Mouse (Mus musculus): ENCODE measurements around the gene Mcam.

Gene Mcam

DNA sequence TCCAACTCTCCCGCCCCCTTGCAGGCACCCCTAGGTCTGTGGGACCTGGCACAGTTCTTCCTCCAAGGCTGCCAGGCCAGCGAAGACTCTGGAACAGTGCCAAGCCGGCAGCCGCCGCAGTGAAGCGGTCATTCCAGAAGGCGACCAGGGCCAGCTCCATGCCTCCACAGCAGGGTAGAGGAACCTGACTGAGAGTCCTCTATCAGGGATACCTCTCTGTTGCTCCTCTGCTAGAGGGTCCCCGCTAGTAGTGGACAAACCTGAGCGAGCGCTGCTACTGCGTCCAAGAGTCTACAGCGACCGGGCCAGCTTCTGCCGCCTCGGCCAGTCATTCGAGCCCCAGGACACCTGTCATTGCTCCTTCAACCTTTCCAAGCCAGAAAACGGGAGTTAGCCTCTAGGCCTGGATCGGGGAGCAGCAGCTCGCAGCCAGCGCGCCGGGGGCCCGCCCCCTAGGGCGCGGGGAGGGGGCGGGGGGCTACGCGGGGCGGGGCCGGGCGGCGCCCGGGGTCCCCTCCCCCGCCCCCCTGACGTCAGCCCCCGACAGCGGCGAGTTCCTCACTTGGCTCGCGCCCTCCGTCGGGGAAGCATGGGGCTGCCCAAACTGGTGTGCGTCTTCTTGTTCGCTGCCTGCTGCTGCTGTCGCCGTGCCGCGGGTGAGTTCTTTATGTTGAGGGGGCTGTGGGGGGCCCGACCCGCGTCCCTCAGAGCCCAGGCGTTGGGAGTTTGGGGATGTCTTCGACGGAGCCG lies at the start of gene Mcam:
Gene Mcam (plus strand): TSS at position 369 of the 750 bp plus-strand sequence.
- peak in 1 of 2 experiments; percentile 50 for DNase-seq (ENCODE audit: low spot score in 2 of 2)

DNA sequence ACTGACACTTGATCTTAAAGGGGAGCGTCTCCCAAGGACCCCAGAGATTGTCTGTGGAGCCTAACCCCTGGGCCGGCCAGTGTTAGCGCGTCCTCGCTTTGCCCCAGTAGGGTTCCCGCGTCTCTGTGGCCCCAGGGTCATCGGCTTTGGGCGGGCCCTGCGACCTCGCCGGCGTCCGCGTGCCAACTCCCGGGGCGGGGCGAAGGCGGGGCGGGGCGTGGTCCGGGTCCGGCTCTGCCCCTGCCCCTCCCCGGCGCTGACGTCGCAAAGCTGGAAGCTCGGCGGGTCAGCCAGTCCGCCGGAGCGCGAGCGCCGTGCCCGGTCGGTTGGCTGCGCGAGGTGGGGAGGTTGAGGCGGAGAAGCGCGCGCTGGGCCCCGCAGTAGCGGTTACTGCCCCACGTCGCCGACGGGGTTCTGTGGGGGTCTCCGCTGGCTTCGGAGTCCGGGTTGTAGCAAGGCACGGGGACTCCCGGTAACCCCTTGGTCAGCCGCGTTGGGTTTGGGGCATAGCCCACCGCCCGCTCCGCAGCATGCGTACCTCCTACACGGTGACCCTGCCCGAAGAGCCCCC lies 49.5 kb upstream of the Mcam start:
- peak; percentile 42 to 63 for DNase-seq (ENCODE audit: low spot score in 2 of 2)

DNA sequence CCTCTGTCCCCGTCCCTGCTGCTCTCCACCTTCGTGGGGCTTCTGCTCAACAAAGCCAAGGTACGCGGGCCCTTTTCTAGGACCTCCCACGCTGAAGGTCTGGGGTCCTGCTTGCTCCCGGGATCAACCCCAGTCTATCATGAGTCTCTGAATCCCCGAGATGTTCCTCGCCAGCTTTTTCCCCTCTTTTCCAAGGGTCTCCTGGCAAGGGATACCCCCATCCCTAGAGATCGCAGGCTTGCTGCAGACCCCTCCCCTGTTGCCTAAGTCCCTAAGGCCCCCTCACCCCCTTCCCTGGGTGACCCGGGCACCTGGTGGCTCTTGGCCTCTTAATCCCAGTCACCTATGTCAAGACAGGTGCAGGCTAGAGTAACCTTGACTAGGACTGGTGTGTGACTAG lies 49.0 kb upstream of the Mcam start:
- DNase-seq (ENCODE audit: low spot score in 2 of 2) = no peak

DNA sequence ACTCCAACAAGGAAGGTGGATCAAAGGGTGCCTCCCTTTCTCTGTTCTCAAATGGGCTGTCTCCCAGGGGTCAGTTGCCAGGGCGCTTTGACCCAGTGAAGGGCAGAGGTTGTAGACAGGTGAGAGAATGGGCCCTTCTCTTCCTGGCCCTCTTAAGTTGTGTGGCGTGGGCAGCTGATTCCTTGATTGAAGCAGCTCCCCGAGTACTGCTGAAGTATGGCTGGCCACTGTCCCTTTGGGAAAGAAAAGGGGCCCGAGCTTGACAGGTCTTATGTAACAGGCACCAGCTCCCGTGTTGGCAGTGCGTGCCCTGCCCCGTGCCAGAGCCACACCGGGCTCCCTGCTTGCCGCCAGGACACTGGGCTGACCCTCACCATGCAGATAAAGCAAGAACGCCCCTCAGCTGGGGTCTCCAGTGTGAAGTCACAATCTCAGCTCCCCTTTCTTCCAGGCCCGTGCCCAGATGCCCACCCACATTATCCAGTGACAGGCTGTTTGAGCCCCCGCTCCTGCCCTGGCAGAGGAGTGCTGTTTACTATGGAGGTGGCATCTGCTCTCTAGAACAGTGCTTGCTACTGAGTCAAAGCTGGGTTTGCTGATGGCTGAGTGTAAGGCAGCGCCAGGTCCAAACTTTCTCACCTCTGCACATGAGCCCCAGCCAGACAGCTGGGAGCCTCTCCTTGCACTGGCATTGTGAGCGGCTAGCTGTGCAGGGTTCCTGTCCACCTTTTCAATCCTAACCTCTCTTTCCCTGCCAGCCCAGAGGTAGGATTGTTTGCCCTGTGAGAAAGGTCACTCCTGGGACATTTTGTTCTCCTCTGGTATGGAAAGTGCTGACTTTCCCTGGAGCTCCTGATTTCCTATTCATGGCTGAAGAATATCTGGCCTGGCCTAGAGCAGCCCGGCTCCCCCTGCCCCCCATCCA lies 48.3 kb upstream of the Mcam start:
- no peak for DNase-seq (ENCODE audit: low spot score in 2 of 2)

DNA sequence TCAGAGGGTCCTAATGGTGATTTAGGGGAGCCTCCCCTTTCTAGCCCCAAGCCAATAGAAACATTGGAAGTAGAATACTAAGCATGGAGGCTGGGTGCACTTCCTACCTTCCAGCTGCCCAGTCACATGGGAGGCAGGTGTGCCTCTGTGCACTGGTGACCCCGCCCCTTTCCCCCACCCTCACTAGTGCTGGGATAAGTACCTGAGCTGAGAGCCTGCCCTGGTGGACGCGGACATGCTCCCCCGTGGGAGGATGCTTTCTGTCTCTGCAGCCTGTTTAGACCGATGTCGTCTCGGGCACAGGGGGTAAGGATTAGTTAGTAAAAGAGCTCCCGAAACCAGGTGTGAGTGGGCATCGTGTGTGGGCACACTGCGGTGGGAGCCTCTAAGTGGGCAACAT lies 47.3 kb upstream of the Mcam start:
- DNase-seq (ENCODE audit: low spot score in 2 of 2) = no peak

DNA sequence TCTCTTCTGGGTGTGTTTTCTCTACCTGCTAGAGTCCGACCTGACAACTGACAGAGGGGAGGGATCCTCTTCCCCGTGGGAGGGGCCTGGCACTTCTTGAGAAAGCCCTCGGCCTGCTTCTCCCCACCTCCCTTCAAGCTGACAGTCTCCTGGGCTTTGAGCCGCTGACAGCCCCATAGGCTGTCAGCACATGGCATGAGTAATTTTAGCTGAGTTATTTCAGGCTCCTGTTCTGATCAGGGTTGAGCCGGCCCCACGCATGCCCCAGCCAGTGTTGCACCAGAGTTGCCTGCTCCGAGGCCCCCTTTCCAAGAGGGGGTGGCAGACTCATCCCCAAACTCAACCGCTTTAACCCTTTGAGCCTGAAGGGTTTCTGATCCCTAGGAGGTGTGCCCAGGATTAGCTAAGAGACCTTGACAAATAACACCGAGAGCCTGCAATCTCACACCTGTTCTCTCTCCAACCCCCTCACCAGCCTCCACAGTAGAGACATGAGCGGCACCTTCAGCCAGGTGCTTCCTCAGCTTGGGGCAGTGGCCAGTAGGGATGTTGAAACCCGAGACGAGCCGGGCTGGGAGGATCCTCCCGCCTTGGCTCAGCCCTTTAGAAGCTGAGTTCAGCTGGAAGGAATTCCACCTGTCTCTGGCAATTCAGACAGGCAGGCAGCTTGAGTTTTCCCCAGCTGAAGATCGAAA lies 46.4 kb upstream of the Mcam start:
- DNase-seq (ENCODE audit: low spot score in 2 of 2) = no peak

DNA sequence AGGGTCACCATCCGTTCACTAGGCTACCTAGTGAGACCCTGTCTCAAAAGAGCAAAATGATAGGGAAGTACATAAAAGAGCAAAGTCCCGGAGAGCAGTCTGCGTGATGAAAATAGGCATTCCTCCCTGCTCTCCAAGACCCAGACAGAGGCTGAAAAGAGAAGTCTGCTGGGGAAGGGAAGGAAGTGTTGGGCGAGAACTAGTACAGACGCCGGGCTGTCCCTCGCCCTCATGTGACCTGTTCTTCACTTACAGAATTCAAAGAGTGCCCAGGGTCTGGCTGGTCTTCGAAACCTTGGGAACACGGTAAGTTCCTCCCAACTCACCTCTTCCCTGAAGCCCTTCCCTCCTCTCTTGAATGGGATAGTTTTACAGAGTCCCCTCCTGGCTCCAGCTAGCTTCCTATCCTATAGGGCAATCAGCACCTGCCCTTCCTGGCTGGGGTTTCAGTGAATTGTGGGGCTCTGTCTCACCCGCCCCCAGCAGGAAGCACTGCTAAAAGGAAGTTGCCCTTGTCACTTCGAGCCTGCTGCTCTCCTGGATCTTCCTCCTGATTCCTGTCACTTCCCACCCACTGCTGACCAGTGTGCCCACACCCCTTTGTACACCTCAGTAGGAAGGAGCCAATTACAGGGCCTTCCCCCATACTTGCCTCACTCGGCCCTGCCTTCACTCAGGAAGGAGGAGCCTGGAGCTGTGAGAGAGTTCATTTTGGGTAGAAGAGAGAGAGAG lies 45.2 kb upstream of the Mcam start:
- no peak for DNase-seq (ENCODE audit: low spot score in 2 of 2)

DNA sequence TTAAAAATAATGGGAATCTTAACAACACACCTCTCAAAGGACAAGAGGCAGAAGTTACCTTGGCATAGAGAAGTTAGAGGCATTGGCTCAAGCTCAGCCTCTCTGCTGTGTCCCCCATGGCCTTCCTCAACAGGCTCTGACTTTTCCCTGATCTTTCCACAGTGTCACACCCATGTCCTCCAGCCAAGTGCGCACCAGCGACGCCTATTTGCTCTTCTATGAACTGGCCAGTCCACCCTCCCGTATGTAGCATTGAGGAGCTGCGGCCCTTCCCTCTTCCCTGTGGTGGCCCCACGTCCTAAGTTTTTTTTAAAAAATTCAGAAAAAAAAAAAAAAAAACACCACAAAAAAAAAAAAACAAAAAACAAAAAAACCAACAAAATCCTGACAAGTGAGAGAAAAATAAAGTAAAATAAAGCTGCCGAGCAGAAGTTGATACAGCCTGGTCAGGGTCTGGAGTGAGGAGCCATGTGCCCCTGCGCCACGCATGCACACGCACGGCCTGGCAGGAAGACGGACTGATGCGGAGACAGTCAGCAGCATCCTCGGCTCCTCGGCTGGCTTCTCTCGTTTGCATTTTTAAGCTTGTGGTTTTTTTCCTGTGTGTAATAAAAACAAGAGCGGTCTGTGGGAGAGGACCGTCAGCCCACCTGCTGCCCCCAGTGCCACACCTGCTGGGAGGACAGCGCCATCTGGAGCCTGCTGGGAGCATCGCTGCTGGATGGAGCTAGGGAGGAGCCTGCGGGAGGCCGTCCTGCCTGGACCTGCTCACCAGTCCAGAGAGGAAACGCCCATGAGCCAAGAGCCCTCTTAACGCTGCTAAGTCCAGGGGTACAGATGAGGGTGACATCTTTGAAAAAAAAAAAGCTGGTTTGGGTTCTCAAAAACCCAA lies 40.4 kb upstream of the Mcam start:
- peak; percentile 84 to 90 for DNase-seq (ENCODE audit: low spot score in 2 of 2)

DNA sequence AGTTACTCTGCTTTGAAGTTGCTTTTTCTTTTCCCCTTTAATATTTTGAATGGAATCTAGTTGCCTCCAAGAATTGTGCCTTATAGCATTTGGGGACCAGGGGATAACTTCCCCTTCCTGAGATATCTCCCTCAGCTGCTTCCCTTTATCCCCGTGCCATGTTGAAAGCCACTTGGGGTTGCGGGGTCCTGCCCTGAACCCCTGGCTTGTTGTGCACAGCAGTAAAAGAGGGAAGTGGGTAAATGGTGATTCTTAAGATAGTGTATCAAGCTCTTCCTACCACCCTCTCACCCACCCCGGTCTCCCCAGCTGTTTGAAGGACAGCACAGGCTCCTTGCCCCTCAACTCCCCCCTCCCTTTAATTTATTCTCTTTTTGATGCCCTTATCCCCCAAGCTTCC lies 39.5 kb upstream of the Mcam start:
- DNase-seq (ENCODE audit: low spot score in 2 of 2) = no peak

DNA sequence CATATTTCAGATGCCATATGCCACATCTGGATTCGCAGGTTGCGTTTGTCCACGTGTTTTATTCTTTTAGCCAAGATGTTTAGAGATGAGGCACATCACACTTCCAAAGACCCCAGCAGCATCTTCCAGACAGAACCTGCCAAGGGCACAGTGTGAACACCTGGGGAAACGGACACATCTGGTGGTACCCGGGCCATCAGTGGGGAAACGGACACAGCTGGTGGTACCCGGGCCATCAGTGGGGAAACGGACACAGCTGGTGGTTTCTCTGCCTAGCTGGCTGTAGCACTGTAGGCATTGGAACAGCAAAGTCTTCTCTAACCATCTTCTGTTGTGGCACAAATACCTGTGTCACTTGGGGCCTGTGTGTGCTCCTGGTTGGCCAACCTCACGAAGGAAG lies 38.5 kb upstream of the Mcam start:
- no peak for DNase-seq (ENCODE audit: low spot score in 2 of 2)

DNA sequence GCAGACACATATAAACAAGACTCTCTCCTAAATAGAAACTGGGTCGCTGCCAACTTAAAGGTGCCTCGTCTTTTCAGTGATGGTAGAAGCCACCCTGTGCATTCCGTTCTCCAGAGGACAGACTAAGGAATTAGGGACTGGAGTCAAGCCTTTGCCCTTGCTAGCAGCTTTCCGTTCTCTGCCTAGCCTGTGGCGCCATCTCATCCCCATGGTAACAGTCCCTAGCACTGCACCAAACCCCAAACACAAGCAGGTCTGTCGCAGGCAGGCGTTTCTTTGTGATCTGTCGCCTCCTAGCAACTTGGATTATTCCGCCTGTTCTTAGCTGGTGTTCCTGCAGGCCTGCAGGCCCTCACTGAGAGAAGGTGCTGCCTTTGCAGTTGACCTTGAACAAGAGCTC lies 37.7 kb upstream of the Mcam start:
- DNase-seq (ENCODE audit: low spot score in 2 of 2) = no peak

DNA sequence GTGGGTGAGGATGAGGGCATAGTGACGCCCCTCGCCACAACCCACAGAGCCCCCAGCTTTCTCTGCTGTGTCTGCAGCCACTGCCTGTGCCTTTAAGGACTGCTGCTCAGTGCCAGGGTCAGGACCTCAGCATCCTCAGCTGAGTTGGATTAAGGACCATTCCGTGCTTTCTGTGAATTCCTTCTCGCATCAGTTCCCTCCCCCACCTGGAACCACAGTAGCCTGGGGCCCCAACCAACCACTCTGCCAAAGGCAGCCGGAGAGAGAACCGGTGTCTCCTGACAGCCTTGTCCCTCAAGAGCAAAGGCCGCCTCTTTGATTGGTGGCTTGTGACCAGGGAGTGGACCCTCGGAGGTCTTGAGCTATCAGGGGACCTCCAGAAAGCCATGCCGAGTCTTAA lies 32.8 kb upstream of the Mcam start, which contains the start of gene Mfrp:
Gene Mfrp (plus strand): TSS at position 240 of the 400 bp plus-strand sequence.
- DNase-seq (ENCODE audit: low spot score in 2 of 2) = no peak

DNA sequence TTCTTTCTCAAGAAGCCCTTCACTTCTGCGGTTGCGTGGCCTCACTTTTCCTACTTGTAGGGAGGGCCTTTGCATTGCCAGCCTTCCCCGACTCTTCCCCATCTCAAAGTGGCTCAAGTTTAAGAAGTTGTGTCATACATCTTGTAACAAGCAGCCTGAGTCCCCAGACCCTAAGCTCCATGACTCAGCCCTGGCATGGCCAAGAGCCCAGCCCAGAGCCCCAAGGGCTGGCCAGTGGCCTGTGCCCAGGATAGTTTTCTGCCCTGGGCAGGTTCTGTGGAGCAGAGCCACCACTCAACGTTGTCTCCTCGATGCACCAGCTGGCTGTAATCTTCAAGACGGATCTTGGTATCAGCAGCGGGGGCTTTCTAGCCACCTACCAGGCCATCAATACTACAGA lies 29.4 kb upstream of the Mcam start:
- DNase-seq (ENCODE audit: low spot score in 2 of 2) = no peak

DNA sequence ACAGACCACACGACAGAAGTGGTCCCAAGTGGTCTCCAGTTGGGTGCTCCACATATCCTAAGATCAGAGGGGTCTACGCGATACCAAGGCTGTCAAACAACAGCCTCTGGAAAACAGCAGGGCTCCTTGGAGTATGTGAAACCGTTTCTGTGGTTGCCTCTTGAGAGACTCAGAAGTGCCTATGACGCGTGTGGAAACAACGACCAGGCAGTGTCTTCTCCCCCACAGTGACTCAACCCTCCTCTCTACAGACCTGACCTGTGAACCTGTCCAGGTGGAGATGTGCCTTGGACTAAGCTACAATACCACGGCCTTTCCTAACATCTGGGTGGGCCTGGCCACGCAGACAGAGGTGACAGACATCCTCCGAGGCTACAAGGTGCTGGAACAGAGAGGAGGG lies 28.5 kb upstream of the Mcam start:
- DNase-seq (ENCODE audit: low spot score in 2 of 2) = no peak

DNA sequence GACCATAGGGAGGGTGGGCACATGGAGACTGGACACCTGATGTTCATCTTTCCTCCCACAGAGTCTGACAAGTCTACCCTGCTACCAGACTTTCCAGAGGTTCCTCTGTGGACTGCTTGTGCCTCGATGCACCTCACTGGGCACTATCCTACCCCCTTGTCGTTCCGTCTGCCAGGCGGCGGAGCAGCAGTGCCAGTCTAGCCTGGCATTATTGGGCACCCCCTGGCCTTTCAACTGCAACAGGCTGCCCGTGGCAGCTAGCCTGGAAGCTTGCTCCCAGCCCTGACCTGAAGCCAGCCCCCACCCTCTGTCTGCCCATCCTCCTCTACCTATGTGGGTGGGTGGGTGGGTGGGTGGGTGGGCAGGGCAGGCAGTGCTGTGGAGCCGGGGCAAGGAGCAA lies 28.1 kb upstream of the Mcam start:
- DNase-seq (ENCODE audit: low spot score in 2 of 2) = no peak

DNA sequence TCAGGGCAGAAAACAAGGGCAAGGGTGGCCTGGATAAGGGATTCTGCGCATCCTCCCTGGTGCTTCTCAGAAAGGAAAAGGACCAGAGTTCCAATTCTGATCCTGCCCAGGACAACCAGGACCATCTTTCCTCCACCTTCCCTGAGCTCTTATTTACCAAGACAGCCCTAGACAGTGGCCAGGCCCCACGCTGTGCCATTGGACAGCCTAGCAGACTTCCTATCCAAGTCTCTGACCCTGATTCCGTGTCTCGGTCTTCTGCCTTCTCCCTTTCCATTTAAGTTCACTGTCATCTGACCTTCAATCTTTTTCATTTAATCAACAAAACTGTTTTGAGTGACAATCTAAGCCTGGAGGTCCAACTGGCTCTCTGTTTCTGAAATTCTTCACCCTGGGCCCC lies 27.7 kb upstream of the Mcam start:
- DNase-seq (ENCODE audit: low spot score in 2 of 2) = no peak

DNA sequence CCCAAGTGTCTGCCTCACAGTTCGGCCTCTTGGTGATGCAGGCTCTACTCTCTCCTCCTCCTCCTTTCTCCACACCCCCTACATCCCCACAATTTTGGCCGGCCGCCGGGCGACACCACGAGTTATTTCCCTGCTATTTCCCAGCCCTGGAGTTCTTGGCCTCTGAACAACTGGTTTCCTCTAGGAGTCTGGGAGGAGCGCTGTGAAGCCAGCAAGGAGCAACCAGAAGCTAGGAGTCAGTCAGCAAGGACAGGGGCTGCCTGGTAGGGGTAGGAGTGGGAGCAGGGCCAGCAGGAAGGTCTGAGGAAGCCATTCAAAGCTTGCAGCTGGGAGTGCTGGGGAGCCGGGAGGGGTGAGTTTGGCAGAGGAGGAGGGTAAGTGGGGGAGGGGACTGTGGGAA lies 27.2 kb upstream of the Mcam start, which contains the start of gene C1qtnf5:
Gene C1qtnf5 (plus strand): TSS at position 136 of the 400 bp plus-strand sequence.
- no peak for DNase-seq (ENCODE audit: low spot score in 2 of 2)

DNA sequence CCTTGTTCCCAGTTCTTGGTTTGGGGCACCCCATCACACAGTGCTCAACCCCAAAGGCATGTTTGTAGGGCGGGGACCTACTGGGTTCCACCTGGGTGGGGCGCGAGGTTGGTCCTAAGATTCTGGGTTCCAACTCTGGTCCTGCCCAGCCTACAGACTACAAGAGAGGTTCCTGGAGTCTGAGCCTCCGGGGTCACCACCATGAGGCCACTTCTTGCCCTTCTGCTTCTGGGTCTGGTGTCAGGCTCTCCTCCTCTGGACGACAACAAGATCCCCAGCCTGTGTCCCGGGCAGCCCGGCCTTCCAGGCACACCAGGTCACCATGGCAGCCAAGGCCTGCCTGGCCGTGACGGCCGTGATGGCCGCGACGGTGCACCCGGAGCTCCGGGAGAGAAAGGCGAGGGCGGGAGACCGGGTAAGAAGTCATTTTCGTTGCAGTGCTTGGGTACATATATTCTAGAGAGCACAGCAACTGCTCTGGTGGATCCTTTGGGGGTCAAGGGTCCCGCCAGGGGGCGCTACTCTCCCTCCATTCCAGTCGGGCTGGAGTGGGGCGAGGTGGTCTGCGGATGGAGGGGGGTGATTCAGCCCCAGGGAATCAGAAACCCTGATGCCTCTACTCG lies 26.6 kb upstream of the Mcam start:
- DNase-seq (ENCODE audit: low spot score in 2 of 2) = no peak

DNA sequence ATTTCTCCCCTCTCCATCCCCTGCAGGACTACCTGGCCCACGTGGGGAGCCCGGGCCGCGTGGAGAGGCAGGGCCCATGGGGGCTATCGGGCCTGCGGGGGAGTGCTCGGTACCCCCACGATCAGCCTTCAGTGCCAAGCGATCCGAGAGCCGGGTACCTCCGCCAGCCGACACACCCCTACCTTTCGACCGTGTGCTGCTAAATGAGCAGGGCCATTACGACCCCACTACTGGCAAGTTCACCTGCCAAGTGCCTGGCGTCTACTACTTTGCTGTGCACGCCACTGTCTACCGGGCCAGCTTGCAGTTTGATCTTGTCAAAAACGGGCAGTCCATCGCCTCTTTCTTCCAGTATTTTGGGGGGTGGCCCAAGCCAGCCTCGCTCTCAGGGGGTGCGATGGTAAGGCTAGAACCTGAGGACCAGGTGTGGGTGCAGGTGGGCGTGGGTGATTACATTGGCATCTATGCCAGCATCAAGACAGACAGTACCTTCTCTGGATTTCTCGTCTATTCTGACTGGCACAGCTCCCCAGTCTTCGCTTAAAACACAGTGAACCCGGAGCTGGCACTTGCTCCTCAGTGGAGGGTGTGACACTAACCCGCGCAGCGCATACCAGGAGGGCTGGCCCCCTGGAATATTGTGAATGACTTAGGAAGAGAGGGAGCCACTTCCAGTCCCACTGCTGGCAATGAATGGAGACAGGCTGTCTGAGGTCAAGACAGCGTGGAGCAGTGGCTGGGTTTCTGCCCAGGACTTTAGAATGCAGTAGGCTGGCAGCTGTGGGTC lies 25.8 kb upstream of the Mcam start:
- DNase-seq (ENCODE audit: low spot score in 2 of 2) = no peak

Data from thymus, postnatal 10 days (tissue).